ENCODE assay signal across 8 mouse cellular contexts in genomic region chr6:65671451-65671850, GRCm38 (mm10). TPM values are rescaled to one million over a fixed set of nuclear protein-coding genes. Genes with fewer than 3 reads are reported as not detected.
DNase-seq lines count a peak whose midpoint lies in the region; ATAC-seq and TF ChIP-seq lines count a peak whose summit lies in the region.

TSS of gene Ndnf (plus strand) at chr6:65671590.

- peak within 1 kb of the TSS; percentile 52 for H3K4me3 ChIP-seq in forebrain, embryonic 14.5 days (ENCODE audit: low read depth, low read length)
- peak within 1 kb of the TSS; percentile 65 for H3K4me3 ChIP-seq in lung, embryonic 14.5 days (ENCODE audit: low read depth, low read length)
- peak within 1 kb of the TSS; percentile 68 for H3K4me3 ChIP-seq in neural tube, embryonic 15.5 days (replicated peaks)

- no peaks in the 10 kb centered on the region for H3K36me3 ChIP-seq in forebrain, embryonic 14.5 days (ENCODE audit: control insufficient read depth, insufficient read depth, low read length)
- no peaks in the 10 kb centered on the region for H3K36me3 ChIP-seq in lung, embryonic 14.5 days (ENCODE audit: insufficient read depth)
- H3K36me3 ChIP-seq in neural tube, embryonic 15.5 days, result no peaks in the 10 kb centered on the region

- TF ChIP-seq CTCF in lung, embryonic 14.5 days (IDR thresholded peaks at IDR 0.05; ENCODE audit: low read depth), result no peak

- peak; percentile 56 for ATAC-seq in CD4-positive, CD25-positive, alpha-beta regulatory T cell, adult 4 months
- ATAC-seq in cerebellum, adult (ENCODE audit: insufficient number of reproducible peaks, low FRiP score, low TSS enrichment), result peak; percentile 85
- peak; percentile 88 for ATAC-seq in forebrain, embryonic 14.5 days
- ATAC-seq in lung, embryonic 14.5 days (ENCODE audit: insufficient read depth), result peak; percentile 94
- ATAC-seq in neural tube, embryonic 15.5 days (ENCODE audit: low FRiP score), result peak; percentile 90

- intact Hi-C loops in heart, postnatal 25 days (cut with DNase I), result no loop called here

- DNase-seq in forebrain, embryonic 14.5 days (ENCODE audit: low spot score), result peak; percentile 80
- DNase-seq in heart, postnatal 25 days (ENCODE audit: low spot score), result peak; percentile 17
- DNase-seq in layer of hippocampus, adult 18-20 months (ENCODE audit: low spot score in 2 of 2), result peak in 1 of 2 experiments; percentile 29
- DNase-seq in lung, embryonic 14.5 days, result peak; percentile 86
- DNase-seq in testis, postnatal 14 days (ENCODE audit: low spot score), result peak; percentile 31

- peak within 1 kb of the TSS; percentile 96 for H3K4me2 ChIP-seq in forebrain, embryonic 14.5 days (ENCODE audit: low read length)
- H3K4me2 ChIP-seq in lung, embryonic 14.5 days, result peak within 1 kb of the TSS; percentile 92
- peak within 1 kb of the TSS; percentile 96 for H3K4me2 ChIP-seq in neural tube, embryonic 15.5 days

- no peaks in the 10 kb centered on the region for H3K27me3 ChIP-seq in forebrain, embryonic 14.5 days (replicated peaks; ENCODE audit: control insufficient read depth, insufficient read depth, low read length)
- H3K27me3 ChIP-seq in lung, embryonic 14.5 days (ENCODE audit: insufficient read depth, low read length), result no peaks in the 10 kb centered on the region
- no peaks in the 10 kb centered on the region for H3K27me3 ChIP-seq in neural tube, embryonic 15.5 days (replicated peaks)

- H3K27ac ChIP-seq in forebrain, embryonic 14.5 days (ENCODE audit: low read depth, low read length), result no peak within 1 kb of the TSS
- peak within 1 kb of the TSS; percentile 76; the same call in 1 of the 2 replicates for H3K27ac ChIP-seq in lung, embryonic 14.5 days (ENCODE audit: low read depth)
- H3K27ac ChIP-seq in neural tube, embryonic 15.5 days (replicated peaks), result peak within 1 kb of the TSS; percentile 72

- peak within 1 kb of the TSS; percentile 63 for H3K9ac ChIP-seq in forebrain, embryonic 14.5 days (ENCODE audit: low read length)
- H3K9ac ChIP-seq in lung, embryonic 14.5 days, result peak within 1 kb of the TSS; percentile 67
- H3K9ac ChIP-seq in neural tube, embryonic 15.5 days (replicated peaks), result peak within 1 kb of the TSS; percentile 64

- WGBS in forebrain, embryonic 14.5 days, result 1% methylated on average over 41 of the region's 45 CpGs
- WGBS in lung, embryonic 14.5 days, result 1% methylated on average over 35 of the region's 45 CpGs
- under 1% methylated on average over 28 of the region's 45 CpGs for WGBS in neural tube, embryonic 15.5 days

- H3K9me3 ChIP-seq in forebrain, embryonic 14.5 days (replicated peaks; ENCODE audit: control insufficient read depth, low read length), result no peaks in the 10 kb centered on the region
- no peaks in the 10 kb centered on the region for H3K9me3 ChIP-seq in lung, embryonic 14.5 days (ENCODE audit: low read depth, low read length)
- H3K9me3 ChIP-seq in neural tube, embryonic 15.5 days (replicated peaks), result no peaks in the 10 kb centered on the region

- peaks cover 5% of the 10 kb centered on the region for H3K4me1 ChIP-seq in forebrain, embryonic 14.5 days (ENCODE audit: control insufficient read depth, insufficient read depth, low read length)
- no peaks in the 10 kb centered on the region; the same call in 1 of the 2 replicates for H3K4me1 ChIP-seq in lung, embryonic 14.5 days (ENCODE audit: insufficient read depth)
- H3K4me1 ChIP-seq in neural tube, embryonic 15.5 days, result peaks cover 26% of the 10 kb centered on the region

RNA-seq across cellular contexts. Expression of gene Ndnf, which starts in this region (rescaled TPM):
- polyA plus RNA-seq in CD4-positive, CD25-positive, alpha-beta regulatory T cell, adult 4 months (2017; shearing (Covaris generic)), result 1 to 10 TPM in 1 of 2 experiments, under 1 TPM in 1; 0.58 to 1.3 TPM
- 4.5 and 6.7 TPM in 2 replicates for polyA plus RNA-seq in forebrain, embryonic 14.5 days (2014; fragmentation: Nextera tagmentation; extraction: Ambion mirVana)
- 1 to 10 TPM; 3.0 to 3.1 TPM for total RNA-seq in heart, postnatal 25 days (2021)
- 10 to 100 TPM; 13.4 to 14.7 TPM for total RNA-seq in layer of hippocampus, adult 18-20 months (2021)
- 38.5 and 40.8 TPM in 2 replicates for polyA plus RNA-seq in lung, embryonic 14.5 days (2014; fragmentation: Nextera tagmentation; extraction: Ambion mirVana)
- 10.4 and 11.2 TPM in 2 replicates for polyA plus RNA-seq in neural tube, embryonic 15.5 days (2015; fragmentation: Nextera tagmentation; extraction: Ambion mirVana)
